Mouse (Mus musculus) CD4-positive, CD25-positive, alpha-beta regulatory T cell, adult 2 months (primary cell): ENCODE measurements around the gene Tdp2.
"Not testable (repeated sequence)": the region's sequence is repeated elsewhere in the genome, so short reads cannot be mapped to it uniquely, and the experiment has no call there.

Experiments used
- DNase-seq: peaks from one replicate; pipeline ENCODE4 v3.0.0-alpha.2; 2012; ENCODE audit warnings: low read depth, low spot score

Gene Tdp2

DNA sequence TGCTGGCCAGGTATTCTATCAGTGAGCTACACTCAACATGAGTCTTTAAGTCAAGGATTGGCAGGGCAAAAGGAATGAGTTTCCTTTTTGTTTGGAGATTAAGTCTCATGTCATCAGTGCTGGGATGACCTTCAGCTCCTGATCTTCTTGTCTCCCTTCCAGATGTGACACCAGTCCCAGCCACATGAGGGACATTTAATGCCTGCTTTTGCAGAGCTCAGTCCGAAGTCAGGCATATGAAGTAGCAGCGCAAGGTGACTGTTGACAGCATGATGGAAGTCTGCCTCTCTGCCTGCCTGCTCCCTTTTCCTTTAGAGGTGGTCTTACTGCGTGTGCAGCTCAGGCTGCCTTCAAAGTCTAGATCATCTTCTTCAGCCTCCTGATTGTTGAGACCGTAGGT, 6.8 kb upstream of the Tdp2 start:
- DNase-seq = no peak

DNA sequence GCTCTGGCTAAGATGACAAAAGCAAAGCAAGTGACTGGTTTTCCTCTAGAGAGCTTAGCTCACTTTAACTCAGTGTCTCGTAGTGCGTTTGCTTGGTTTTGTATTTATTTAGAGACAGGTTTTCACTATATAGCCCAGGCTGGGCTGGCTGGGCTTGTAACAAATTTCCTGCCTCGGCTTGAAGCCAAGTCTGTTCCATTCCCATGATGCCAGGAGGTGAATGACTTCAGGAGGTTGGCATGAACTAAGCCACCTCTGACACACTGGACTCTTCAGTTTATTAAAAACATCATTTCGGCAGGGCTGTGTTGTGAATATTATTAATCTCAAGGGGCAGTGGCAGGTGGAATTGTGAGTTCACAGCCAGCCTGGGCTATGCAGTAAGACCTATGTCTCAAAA, 5.9 kb upstream of the Tdp2 start:
- DNase-seq = no peak

DNA sequence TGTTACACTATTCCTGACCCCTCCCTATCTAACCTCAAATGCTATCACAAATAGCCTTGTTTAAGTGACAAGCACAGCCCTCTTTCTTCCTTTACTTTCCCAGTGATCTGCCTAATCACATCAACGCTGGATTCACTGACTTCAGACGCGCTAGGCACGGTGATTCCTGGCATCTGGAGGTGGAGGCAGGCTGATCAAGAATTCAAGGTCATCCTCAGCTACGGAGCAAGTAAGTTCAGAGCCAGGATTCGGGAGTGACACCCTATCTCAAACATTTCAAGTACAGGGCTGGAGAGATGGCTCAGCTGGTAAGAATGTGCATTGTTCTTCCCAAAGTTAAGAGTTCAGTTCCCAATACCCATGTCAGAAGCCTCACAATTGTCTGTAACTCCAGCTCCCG, 5.4 kb upstream of the Tdp2 start:
- DNase-seq = no peak

- DNase-seq = peak; percentile 47
Measured at GRCm38 (mm10) chr13:24830756-24831352, 625 bp upstream of the Tdp2 start.

DNA sequence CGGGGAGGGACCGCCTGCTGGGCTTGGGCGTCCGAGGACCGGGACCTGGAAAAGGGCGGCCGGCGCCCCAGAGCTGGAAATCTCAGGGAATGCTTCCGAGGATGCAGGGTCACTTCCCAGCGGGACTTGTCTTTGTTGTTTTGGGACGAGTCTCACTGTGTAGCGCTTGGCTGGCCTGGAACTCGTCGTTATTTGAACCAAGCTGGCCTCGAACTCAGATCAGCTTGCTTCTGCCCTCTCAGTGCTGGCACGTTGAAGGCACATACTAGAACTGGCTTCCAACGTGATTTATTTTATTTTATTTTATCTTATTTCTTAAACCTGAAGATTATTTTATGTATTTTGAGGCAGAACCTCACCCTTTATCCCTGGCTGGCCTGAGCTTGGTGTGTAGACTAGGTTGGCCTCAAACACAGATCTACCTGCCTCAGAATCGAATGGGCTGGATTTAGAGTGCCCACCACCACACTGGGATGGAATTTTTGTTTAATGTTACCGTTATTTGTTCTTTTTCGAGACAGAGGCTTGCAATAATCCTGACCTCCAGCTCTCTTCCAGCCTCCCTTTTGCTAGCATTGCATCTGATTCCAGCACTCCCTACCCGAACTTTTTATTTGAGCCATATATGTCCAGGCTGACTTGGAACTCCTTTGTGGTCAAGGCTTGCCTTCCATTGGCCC, 792 bp downstream of the Tdp2 start:
- DNase-seq = no peak

DNA sequence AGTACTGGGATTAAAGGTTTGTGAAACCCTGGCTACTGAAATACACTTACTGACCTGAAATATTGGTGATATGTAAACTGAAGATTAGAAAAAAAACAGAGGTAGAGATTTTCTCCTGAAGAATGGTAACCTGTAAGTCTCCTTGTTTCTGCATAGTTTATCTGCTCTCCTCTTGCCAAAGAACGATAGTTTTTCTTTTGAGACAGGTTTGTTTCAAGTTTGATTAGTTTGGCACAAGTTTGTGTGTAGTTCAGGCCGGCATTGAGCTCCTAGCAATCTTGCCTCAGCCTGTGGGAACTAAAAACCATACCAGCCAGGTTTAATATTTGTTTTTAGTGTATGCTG, 1.3 kb downstream of the Tdp2 start:
- no peak for DNase-seq

- not testable (repeated sequence) for DNase-seq
Measured at GRCm38 (mm10) chr13:24837765-24838164, 6.3 kb downstream of the Tdp2 start.

GRCm38 (mm10) chr13:24839831-24840230, 8.4 kb downstream of the Tdp2 start:
- no peak for DNase-seq

GRCm38 (mm10) chr13:24841702-24842101, 10.2 kb downstream of the Tdp2 start:
- no peak for DNase-seq

- peak; percentile 39 for DNase-seq
Measured at GRCm38 (mm10) chr13:24844983-24845955, 13.8 kb downstream of the Tdp2 start, which contains the start of gene D130043K22Rik. TSS of gene D130043K22Rik (plus strand) at chr13:24845135.

- DNase-seq = no peak
Measured at GRCm38 (mm10) chr13:24849318-24849717, 17.8 kb downstream of the Tdp2 start.

- no peak for DNase-seq
Measured at GRCm38 (mm10) chr13:24851989-24852388, 20.5 kb downstream of the Tdp2 start.

GRCm38 (mm10) chr13:24852570-24852969, 21.1 kb downstream of the Tdp2 start:
- DNase-seq = no peak

- DNase-seq = no peak
Measured at GRCm38 (mm10) chr13:24859115-24859514, 27.6 kb downstream of the Tdp2 start.

DNA sequence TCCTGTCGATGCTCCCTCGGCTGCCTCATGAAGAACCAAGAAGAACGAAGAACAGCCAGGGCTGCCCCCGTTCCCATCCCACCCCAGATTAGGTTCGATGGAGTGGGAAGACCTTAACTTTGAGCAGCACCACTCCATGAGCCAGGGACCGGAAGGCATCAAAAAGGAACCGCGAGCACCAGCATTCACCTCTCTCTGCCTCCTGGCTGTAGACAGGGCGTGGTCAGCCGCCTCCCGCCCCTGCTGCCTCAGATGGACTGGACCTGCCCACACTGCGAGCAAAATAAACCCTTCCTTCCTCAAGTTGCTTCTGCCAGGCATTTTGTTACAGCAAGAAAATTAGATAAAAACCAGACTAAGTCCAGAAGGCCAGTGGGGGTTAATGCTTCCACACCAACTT, 29.6 kb downstream of the Tdp2 start:
- no peak for DNase-seq

GRCm38 (mm10) chr13:24862021-24862420, 30.5 kb downstream of the Tdp2 start:
- no peak for DNase-seq

GRCm38 (mm10) chr13:24862520-24862919, 31.0 kb downstream of the Tdp2 start:
- DNase-seq = peak; percentile 81

- DNase-seq = peak; percentile 61
Measured at GRCm38 (mm10) chr13:24866430-24867402, 35.2 kb downstream of the Tdp2 start.

DNA sequence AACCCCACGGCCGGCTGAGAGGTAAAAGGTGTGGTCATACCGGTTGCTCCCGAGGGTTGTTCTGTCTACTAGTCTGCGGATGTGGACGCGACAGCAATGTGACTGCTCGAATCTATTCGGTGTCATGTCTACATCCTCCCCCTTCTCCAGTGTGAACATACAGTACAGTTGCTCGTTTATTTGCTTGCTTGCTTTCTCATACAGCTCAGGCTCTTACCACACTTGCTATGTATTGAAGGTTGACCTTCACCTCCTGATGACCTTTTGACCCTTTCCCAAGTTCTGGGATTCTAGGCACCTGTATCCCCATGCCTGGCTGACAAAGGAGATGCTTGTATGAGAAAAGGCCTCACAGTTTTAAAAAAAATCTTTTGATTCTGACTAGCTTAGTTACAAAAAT, 36.3 kb downstream of the Tdp2 start:
- no peak for DNase-seq

GRCm38 (mm10) chr13:24868233-24868632, 36.8 kb downstream of the Tdp2 start:
- no peak for DNase-seq

DNA sequence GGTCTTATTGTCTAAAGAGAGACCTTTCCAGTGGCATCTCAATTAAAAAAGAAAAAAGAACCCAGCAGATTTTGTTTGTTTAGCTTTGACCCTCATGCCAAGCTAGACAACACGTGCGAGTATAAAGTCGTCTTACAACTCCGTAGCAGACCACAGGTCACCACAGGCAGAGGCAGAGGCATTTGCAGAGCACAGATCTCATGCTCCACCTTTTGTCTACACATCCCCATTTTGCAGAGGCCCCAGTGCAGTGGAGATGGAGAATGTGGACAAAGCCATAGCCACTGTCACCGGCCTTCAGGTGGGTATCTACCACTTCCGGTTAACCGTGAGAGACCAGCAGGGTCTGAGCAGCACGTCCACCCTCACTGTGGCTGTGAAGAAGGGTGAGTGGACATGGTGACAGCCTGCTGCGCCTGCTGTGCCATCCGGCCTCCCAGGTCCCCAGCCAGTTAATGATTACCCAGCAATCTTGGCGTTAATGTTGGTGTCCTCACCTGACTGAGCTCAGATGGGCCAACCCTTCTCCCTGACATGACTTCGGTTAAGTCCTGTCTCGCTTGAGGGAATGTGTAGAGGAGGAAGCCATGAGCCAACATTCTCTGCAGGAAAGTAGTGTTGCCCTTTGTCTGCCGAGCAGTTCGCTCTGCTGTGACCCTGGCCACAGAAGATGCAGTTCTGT, 48.0 kb downstream of the Tdp2 start:
- no peak for DNase-seq
